Mouse (Mus musculus) R1 (cell line): ENCODE measurements around the gene Arhgef18.

Experiments
- DNase-seq: peaks from one replicate; pipeline ENCODE4 v3.0.0-alpha.2; 2018; ENCODE audit warnings: low read depth, low spot score

Arhgef18 gene

DNA sequence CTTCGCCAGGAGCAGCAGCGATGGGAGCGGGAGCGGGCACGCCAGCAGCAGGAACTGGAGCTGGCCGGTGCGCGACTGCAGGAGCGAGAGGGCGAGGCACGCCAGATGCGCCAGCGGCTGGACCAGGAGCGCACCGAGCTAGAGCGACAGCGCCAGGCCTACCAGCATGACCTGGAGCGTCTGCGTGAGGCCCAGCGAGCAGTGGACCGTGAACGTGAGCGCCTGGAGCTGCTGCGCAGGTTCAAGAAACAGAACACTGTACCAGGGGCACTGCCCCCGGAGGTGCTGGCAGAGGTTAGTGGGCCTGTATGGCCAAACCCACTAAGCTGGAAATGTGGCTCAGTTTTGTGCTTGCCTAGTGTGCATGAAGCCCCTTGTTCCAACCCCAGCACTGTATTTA, 59.2 kb downstream of the Arhgef18 start:
- no peak for DNase-seq

DNA sequence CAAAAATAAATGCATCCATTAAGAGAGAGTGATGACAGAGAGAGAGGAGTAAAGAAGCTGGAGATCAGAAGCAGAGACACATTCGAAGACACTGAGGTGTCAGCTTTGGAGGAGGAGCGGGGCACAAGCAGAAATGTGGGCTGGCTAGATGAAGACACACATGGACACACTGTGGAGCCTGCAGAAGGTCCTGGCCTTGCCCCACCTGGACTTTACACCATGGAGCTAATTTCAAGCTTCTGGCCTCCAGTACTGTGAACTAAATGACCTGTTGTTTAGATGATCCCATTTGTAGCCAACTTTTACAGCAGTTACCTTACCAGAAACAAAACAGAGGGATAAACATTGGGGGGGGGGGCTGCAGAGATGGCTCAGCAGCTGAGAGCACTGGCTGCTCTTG, 70.4 kb downstream of the Arhgef18 start:
- DNase-seq: no peak

GRCm38 (mm10) chr8:3464309-3464708, 71.5 kb downstream of the Arhgef18 start:
- DNase-seq: peak; percentile 69

DNA sequence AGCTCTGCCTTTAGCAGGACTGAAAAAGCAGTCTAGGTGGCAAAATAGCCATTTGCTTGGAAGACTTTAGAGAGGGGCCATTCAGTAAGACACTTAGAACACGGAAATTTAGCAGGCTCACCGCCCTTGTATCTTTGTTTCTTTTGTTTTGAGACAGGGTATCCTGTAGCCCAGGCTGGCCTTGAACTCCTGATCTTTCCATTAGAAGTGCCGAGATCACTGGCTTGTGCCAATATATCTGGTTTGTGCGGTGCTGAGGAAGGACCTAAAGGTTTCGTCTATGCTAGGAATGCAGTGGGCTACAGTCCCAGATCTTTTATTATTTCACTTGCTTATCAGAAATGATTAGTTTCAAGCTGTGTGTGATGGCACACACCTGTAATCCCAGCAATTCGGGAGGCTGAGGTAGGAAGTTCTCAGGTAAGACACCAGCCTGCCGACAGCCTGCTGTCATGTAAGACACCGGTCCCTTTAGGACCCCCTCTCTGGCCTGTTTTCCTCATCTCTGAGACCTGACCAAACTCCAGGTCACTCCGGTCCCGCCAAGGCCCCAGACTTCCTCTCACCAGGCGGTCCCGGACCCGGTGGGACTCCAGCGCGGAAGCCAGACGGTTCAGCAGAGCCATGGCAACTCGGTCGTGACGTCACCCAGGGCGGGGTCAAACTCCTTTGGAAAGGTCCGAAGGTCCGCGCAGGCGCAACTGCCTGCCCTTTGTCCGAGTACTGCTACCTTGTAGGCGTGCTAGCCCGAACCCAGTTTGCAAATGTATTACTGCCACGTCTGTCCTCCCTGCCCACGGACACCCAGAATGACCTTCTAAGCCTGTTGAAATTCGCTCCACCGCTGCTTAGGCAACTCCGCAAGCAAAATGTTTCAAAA, 74.4 kb downstream of the Arhgef18 start, which contains the start of gene Pex11g:
Gene Pex11g, minus strand, starts transcription at position 675 of the 880 bp plus-strand sequence.
- DNase-seq: peak; percentile 97

- no peak for DNase-seq
These were observed 75.2 kb downstream of the Arhgef18 start for GRCm38 (mm10) chr8:3467886-3468545.

DNA sequence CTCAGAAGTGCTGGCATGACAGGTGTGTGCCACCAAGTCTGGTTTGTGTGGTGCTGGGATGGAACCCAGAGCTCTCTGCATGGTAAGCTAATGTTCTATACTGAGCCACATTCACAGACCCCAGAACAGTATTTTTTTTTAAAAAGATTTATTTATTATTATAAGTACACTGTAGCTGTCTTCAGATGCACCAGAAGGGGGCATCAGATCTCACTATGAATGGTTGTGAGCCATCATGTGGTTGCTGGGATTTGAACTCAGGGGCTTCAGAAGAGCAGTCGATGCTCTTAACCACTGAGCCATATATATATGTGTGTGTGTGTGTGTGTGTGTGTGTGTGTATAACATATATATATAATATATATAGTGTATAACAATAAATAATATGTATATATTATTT, 76.0 kb downstream of the Arhgef18 start:
- no peak for DNase-seq

- DNase-seq: no peak
These were observed 77.8 kb downstream of the Arhgef18 start, which contains the start of gene Tex45 for GRCm38 (mm10) chr8:3470562-3470961. Gene Tex45, plus strand, starts transcription at chr8:3470862.

DNA sequence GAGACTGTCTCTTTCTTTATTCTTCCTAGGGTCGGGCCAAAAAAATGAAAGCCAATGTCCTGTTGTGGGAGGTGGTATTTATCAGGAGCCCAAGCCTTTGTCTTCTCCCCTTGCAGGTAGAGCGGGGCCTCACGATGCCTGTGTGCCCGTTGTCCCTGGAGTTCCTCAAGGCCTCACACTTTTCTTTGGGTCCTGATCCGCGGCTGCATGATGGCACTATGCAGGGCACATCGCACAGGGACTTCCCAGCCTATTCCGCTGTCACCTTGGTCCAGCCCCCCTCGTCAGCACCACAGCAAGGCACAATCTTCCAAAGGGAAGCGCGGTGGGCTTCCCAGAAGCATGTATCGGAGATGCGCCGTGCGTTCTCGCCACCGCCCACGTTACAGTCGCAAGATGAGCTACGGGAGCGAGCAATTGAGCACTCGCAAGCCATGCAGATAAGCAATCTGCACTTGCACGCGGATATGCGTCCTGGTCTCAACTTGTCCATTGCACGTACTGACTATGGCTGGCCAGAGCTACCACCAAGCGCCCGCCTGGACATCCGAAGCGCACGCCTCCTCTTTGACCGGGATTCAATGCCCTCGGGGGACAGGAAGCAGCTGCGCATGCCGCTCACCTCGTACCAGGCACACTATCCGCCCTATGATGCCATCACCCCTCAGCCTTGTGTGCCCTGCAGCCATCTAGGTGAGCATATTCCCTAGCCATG, 83.1 kb downstream of the Arhgef18 start:
- no peak for DNase-seq

DNA sequence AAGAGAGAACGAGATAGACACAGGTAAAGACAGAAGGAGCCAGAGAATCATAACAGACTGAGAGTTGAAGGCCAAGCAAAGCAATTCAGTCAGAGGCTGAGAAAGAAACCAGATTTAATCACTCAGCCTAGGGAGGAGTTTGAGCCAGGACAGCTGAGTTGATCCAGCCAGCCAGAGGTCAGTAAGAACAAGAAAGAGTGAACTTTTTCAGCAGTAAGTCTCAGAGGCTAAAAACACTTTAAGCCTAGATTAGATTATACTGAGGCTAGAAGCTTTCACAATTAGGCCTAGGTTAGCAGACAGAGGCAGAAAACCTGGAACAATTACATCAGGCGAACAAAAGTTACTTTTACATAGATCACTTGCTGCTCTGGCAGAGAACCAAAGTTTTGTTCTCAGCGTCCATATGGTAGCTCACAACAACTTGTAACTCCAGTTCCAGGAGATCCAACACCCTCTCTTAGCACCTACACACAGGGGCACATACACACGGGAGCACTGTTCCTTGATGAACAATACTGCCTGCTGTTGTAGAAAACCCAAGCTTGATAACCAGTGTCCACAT, 87.5 kb downstream of the Arhgef18 start:
- no peak for DNase-seq

DNA sequence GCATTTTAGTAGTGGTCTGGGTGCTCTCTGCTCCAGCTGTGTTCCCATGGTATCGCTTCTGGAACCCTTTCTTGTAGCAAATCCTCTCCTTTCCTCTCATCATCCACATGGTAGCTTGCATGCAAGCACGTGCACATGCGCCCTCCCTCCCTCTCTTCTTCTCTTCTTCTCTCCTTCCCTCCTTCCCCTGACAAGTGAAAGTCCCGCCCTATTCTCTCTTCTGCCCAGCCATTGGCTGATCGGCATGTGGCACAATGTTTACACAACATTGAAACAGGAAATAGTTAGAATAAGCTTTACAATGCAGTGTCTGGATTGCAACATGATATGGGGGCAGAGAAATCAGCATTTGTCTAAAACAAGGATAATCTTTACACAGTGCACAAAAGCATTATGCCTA, 88.8 kb downstream of the Arhgef18 start:
- DNase-seq: no peak

- DNase-seq: no peak
These were observed 89.5 kb downstream of the Arhgef18 start for GRCm38 (mm10) chr8:3482240-3482740.

- no peak for DNase-seq
These were observed 90.7 kb downstream of the Arhgef18 start for GRCm38 (mm10) chr8:3483546-3483945.

DNA sequence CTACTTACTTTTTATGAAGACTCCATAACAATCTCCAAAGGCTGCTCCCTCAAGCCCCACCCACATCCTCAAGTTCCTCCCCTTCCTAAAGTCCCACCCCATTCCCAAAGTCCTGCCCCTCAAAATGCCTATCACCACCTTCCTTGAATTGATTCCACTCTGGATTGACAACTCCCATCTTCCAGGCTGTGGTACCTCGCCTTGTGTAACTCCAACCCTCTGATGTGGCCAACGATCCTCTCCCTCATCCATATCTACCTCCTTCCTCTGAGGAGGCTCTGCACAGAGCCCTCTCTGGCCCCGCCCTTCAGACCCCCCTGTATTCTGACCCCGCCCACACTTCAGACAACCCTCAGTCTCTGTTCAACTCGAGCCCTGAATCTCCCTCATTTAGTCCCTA, 92.4 kb downstream of the Arhgef18 start:
- DNase-seq: peak; percentile 76

DNA sequence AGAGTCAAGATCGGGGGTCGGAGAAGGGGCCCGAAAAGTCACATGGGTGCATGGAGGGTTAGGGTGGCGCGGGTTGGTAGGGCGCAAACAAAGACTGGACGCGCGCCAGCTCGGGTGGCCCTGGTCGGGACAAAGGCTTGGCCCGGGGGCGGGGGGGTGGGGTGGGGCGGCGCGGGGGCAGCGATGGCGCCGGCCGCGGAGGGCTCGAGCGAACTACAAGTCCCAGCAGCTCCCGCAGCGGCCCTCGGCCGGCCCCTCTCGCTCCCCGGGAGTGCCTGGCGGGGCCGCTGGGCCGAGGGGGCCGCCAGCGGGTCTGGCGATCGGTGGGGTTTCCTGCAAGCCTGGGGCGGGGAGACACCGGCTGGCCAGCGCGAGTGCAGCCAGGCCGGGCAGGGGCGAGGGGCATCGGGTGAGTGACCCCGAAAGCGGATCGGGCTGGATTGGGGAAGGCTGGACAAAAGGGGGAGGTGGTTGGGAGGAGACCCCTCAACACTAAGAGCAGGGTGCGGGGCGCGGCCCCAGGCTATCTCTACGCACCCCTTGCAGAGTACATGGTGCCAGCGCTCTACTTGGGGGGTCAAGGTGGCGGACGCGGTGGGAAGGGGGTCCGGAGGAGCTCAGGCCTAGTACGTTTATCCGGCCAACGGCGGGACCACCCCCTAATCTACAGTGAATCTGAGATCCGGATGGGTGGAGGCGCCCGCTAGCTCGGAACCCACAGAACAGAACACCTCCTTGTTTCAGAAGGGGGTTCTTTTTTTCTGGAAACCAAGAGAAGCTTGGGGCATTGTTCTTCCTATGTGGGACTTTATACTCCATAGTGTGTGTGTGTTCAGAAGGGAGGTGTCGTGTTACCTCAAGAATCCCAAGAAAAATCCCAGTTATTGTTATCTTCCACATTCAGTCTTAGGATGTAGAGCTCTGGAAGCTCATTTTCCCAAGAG, 100.4 kb downstream of the Arhgef18 start, which contains the start of gene Zfp358:
Gene Zfp358, plus strand, starts transcription at position 238 of the 944 bp plus-strand sequence.
- peak; percentile 51 for DNase-seq

DNA sequence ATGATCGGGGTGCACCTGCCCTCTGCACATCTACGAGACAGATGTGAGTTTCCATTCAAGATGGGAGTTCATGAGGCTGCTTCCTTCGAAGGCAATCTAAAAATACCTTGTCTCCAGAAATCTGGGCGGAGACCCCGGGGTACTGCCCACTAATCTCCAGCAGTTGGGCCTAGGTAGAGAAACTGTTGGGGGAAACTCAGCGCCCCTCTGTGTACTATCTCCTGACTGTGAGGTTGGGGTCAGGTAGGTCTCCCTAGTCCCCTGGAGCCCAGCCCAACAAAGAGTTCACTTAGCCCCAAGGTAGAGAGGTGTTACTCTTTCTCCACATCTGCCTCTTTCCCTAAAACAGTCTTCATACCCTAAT, 101.0 kb downstream of the Arhgef18 start:
- no peak for DNase-seq

DNA sequence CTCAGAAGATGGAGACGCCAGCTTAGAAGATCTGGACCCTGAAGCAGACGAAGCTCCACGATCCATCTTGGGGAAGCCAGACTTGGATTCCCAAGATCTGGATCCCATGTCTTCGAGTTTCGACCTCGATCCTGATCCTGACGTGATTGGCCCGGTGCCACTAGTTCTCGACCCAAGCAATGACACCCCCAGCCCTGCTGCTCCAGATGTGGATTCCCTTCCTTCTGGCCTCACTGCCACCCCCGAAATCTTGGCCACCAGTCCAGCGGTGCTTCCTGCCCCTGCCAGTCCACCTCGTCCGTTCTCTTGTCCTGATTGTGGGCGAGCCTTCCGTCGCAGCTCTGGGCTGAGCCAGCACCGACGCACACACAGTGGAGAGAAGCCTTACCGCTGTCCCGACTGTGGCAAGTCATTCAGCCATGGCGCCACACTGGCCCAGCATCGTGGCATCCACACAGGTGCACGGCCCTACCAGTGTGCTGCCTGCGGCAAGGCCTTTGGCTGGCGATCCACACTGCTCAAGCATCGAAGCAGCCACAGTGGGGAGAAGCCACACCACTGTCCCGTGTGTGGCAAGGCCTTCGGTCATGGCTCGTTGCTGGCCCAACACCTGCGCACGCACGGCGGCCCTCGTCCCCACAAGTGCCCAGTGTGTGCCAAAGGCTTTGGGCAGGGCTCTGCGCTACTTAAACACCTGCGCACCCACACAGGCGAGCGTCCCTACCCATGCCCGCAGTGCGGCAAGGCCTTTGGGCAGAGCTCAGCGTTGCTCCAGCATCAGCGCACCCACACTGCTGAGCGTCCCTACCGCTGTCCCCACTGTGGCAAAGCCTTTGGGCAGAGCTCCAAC, 103.0 kb downstream of the Arhgef18 start:
- DNase-seq: peak; percentile 38

DNA sequence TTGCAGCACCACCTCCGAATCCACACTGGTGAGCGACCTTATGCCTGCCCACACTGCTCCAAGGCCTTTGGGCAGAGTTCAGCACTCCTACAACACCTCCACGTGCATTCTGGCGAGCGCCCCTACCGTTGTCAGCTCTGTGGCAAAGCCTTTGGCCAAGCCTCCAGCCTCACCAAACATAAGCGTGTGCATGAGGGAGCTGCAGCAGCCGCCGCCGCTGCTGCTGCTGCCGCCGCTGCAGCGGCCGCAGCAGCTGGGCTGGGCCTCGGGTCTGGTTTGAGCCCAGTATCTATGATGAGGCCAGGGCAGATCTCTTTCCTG, 103.6 kb downstream of the Arhgef18 start:
- peak; percentile 74 for DNase-seq

- no peak for DNase-seq
These were observed 105.8 kb downstream of the Arhgef18 start for GRCm38 (mm10) chr8:3498583-3498982.

DNA sequence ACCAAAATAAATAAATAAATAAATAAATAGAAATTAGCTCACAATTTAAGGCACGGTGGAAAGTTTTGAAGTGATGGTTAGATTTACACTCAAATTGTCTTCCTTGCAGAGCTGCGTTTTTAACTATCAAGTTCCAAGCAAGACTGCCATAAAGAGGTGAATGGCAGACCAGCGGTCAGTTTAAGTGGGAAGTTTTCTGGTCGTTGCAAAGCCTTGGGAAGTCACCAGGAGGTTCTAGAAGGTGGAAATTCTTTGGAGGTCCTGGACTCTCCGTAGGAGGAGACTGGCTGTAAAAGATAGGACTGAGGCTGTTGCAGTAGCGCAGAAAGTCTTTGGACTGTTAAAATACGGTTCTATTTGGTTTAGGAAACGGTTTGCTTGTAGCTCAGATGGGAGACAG, 106.9 kb downstream of the Arhgef18 start:
- DNase-seq: no peak
